Mouse (Mus musculus): ENCODE data around the gene Cct3. TPM values are rescaled to one million over a fixed set of nuclear protein-coding genes. Genes with fewer than 3 reads are reported as not detected.
A peak's percentile ranks its signal among the peaks of the same experiment; 100 is the strongest.
"Not testable (repeated sequence)": the region's sequence is repeated elsewhere in the genome, so short reads cannot be mapped to it uniquely, and the experiment has no call there.

Gene Cct3
- 179 TPM in 1 of 2 replicates, not detected in the other for polyA plus RNA-seq (2012; ENCODE audit: insufficient read depth, insufficient read length, low replicate concordance, missing spikeins)

DNA sequence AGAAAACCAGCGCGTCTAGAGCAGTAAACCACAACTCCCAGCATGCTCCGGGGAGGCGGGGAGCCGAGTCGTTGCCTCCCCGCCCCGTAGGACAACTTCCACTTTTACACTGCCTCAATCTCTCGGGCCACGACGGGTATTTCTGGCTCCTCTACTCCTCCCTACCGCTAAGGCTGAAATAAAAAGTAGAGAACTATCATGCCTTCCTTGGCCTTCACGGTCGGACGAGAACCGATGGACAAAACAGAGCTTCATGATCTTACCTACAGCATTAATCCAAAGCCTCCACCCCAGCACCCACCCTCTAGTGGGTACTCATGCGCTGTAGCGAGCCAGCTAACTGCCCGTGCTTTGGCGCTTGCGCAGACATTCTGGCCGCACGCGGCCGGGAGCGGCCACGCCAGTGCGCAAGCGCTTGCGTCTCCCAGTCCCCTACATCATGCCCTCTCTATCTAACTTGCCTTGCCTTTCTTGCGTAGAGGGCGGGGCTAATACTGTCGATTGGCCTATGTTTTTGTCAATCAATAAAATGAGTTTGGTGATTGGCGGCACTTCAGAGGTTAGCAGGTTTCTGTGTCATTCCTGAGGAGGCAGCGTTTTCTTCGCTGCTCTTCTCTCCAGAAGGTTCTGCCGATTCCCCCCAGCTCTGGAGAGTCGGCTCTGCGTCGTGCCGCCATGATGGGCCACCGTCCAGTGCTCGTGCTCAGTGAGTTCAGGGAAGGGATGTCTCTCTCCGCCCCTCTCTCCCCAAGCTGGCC, at the start of gene Cct3, which contains the start of gene Tsacc:
Gene Cct3, plus strand, starts transcription at position 556 of the 758 bp plus-strand sequence.
Gene Tsacc, minus strand, starts transcription at position 439 of the 758 bp plus-strand sequence.
- Histone ChIP-seq H3K27ac (ENCODE audit: insufficient read depth, low read depth, low read length) (peak within 1 kb of the TSS; percentile 93), H3K4me3 (ENCODE audit: insufficient read depth, low read depth, low read length) (peak within 1 kb of the TSS; percentile 88), H3K4me1 (ENCODE audit: control insufficient read depth, insufficient read depth, low read length) (peaks cover 2% of the 10 kb centered on the region; the same call in 1 of the 2 replicates)
- no peak for TF ChIP-seq CTCF (IDR thresholded peaks at IDR 0.05; ENCODE audit: insufficient read depth, low read depth, low read length)
- TF ChIP-seq POLR2A (IDR thresholded peaks at IDR 0.05; ENCODE audit: insufficient read depth, low read depth, low read length) = peak; percentile 55; the same call in 1 of the 2 replicates
- under 1% methylated on average over 44 of the region's 44 CpGs for WGBS

DNA sequence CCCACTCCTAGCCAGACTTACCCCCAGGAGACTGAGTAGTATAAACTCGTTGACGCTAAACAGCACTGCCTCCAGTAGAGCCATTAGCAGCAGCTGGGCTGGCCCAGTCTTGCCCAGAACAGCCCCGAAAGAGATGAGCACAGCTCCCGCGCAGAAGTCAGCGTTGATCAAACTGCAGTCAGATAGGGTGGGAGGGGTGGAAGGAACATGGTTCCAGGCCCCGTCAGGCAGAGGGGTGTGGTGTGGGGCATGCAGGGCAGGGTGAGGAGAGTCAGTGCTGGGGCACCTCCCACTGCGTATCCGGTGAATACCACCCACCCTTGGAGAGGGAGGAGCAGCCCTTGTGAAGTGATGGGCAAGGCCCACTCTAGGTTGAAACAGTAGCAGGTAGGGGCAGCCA, 49.2 kb upstream of the Cct3 start:
- 72% methylated on average over 9 of the region's 9 CpGs for WGBS
- Histone ChIP-seq H3K4me3 (ENCODE audit: insufficient read depth, low read depth, low read length) (no peak overlapping the region), H3K27ac (ENCODE audit: insufficient read depth, low read depth, low read length) (no peak overlapping the region), H3K4me1 (ENCODE audit: control insufficient read depth, insufficient read depth, low read length) (peaks cover 9% of the 10 kb centered on the region)
- TF ChIP-seq CTCF (IDR thresholded peaks at IDR 0.05; ENCODE audit: insufficient read depth, low read depth, low read length) (no peak), POLR2A (IDR thresholded peaks at IDR 0.05; ENCODE audit: insufficient read depth, low read depth, low read length) (no peak)

DNA sequence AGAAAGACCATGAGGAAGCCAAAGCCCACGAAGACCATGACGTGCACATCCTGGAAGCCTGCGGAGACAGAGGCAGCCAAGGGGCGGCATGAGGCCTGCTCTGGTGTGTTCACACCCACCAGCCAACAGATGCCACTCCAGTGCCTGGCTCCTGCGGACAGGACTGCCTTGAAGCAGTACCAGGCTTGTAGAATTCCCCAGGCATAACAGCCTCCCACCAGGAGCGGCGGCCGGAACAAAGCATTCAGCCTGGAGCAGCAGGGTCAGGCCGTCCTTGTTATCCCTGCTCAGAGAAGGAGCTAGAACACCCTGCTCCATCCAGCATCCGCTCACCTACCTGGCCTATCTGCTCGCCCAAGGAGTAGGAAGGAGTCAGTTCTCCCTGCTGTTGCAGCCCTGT, 48.5 kb upstream of the Cct3 start:
- no peak overlapping the region for H3K4me3 ChIP-seq (ENCODE audit: insufficient read depth, low read depth, low read length)
- H3K4me1 ChIP-seq (ENCODE audit: control insufficient read depth, insufficient read depth, low read length) = peaks cover 8% of the 10 kb centered on the region; the same call in 1 of the 2 replicates
- TF ChIP-seq CTCF (IDR thresholded peaks at IDR 0.05; ENCODE audit: insufficient read depth, low read depth, low read length) (no peak), POLR2A (IDR thresholded peaks at IDR 0.05; ENCODE audit: insufficient read depth, low read depth, low read length) (no peak)
- no peak overlapping the region for H3K27ac ChIP-seq (ENCODE audit: insufficient read depth, low read depth, low read length)
- 81% methylated on average over 11 of the region's 11 CpGs for WGBS

DNA sequence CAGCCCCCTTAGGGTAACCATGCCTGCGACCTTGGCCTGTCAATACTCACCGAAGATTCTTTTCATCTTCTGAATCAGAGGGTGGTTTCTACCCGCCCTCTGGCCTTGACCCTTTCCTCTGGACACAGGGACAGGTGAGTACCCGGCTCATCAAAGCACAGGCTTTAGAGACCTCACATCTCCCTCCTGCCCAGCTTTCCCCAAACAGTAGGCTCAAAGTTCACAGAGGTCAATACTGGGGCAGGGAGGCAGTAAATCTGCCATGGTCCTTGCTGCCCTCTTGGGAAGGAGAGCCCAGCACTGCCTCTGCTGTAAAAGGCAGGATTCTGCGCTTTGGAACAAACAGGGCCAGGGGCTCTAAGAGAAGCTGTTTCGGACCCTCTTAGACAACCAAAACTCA, 44.2 kb upstream of the Cct3 start:
- WGBS = 93% methylated on average over 6 of the region's 6 CpGs
- Histone ChIP-seq H3K27ac (ENCODE audit: insufficient read depth, low read depth, low read length) (no peak overlapping the region), H3K4me3 (ENCODE audit: insufficient read depth, low read depth, low read length) (no peak overlapping the region), H3K4me1 (ENCODE audit: control insufficient read depth, insufficient read depth, low read length) (peaks cover 7% of the 10 kb centered on the region; the same call in 1 of the 2 replicates)
- no peak for TF ChIP-seq POLR2A (IDR thresholded peaks at IDR 0.05; ENCODE audit: insufficient read depth, low read depth, low read length)
- TF ChIP-seq CTCF (IDR thresholded peaks at IDR 0.05; ENCODE audit: insufficient read depth, low read depth, low read length) = no peak

DNA sequence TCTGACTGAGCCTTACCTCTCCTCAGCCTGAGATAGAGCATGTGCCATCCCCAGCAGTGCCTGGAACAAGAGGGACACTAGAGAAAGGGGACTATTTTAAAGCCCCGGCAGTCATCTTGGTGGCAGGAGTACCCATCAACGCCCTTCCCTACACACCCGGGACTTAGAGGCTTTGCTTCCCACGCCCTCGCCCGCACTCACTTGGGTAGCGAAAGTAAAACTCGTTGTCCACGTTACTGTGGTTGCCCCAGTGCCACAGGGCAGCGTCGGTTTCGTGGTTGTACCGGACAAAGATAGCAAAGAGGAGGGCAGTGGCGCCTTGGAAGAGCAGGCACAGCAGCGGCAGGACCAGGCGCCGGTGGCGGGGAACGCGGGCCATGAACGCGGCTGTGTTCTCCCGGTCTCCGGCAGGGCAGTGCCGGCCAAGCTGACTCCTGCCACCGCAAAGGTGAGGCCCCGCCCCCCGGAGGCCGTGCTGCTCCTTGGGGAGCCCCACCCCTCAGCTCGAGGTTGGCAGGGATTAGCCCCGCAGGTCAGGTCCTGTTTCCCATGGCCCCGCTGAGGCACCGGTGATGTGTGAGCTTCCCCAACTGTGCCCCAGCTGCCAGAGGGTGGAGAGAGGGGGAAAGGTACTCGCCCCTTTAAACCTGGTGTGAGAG, 42.5 kb upstream of the Cct3 start, which contains the start of gene Rhbg:
Gene Rhbg, minus strand, starts transcription at position 442 of the 659 bp plus-strand sequence.
- TF ChIP-seq CTCF (IDR thresholded peaks at IDR 0.05; ENCODE audit: insufficient read depth, low read depth, low read length) (no peak), POLR2A (IDR thresholded peaks at IDR 0.05; ENCODE audit: insufficient read depth, low read depth, low read length) (no peak)
- Histone ChIP-seq H3K4me3 (ENCODE audit: insufficient read depth, low read depth, low read length) (peak within 1 kb of the TSS; percentile 49), H3K27ac (ENCODE audit: insufficient read depth, low read depth, low read length) (no peak within 1 kb of the TSS), H3K4me1 (ENCODE audit: control insufficient read depth, insufficient read depth, low read length) (peaks cover 7% of the 10 kb centered on the region; the same call in 1 of the 2 replicates)
- WGBS = 5% methylated on average over 34 of the region's 34 CpGs

DNA sequence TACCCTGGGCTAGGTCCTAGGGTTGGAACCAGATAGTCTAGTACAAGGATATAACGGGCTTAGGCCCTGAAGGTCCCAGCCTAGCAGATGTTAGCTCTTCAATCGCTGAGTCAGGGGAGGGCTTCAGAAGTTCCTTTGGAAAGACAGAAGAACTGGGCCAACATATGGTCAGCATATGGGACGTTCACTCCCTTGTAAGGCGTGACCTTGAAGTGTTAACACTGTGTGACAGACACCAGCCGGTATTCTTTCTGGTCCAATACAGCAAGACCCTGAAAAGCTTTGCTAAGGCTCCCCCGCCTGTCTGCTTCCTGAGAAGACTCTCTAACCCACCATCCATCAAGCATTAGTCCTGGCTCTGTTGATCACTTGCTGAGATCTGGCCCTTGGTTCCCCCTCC, 41.0 kb upstream of the Cct3 start:
- no peak overlapping the region for H3K4me3 ChIP-seq (ENCODE audit: insufficient read depth, low read depth, low read length)
- 94% methylated on average over 6 of the region's 6 CpGs for WGBS
- H3K4me1 ChIP-seq (ENCODE audit: control insufficient read depth, insufficient read depth, low read length) = peaks cover 7% of the 10 kb centered on the region; the same call in 1 of the 2 replicates
- TF ChIP-seq POLR2A (IDR thresholded peaks at IDR 0.05; ENCODE audit: insufficient read depth, low read depth, low read length) (no peak), CTCF (IDR thresholded peaks at IDR 0.05; ENCODE audit: insufficient read depth, low read depth, low read length) (no peak)
- H3K27ac ChIP-seq (ENCODE audit: insufficient read depth, low read depth, low read length) = no peak overlapping the region

DNA sequence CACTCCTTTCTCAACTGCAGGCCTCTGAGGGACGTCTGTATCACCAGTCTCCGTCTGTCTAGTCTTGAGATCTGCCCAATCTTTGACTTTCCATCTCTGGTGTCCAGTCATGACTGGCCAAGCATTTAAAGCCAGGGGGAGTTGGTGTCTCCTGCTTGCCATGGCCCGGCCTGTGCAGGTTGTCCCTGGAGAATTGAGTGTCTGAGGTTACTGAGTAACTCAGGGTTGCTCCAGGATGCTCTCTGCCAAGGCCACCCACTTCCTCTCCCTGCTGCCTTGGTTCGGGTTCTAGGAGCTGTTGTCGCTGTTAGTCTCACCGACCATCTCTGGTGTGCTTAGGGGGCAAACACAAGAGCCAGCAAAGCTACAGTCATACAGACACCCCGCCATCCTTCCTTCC, 40.5 kb upstream of the Cct3 start:
- TF ChIP-seq CTCF (IDR thresholded peaks at IDR 0.05; ENCODE audit: insufficient read depth, low read depth, low read length) (no peak), POLR2A (IDR thresholded peaks at IDR 0.05; ENCODE audit: insufficient read depth, low read depth, low read length) (no peak)

DNA sequence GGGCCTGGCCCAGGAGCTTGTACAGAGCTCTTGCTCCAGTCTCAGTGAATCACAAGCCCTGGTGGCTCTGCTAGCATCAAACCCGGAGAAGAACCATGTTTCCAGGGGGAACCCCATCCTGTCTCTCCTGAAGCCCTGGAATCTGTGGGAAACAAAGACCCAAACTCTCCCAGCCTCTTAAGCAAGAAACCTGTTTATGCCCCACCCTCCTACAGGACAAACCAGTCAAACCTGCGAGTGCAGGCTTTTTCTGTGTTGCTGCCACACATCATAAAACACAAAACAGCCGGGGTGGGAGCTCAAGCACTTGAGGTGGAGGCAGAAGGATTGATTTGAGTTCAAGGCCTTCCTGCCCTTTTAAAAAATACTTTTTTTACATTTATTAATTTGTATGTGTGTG, 34.6 kb upstream of the Cct3 start:
- 83% methylated on average over 3 of the region's 3 CpGs for WGBS
- TF ChIP-seq POLR2A (IDR thresholded peaks at IDR 0.05; ENCODE audit: insufficient read depth, low read depth, low read length) = no peak
- no peaks in the 10 kb centered on the region for H3K4me1 ChIP-seq (ENCODE audit: control insufficient read depth, insufficient read depth, low read length)
- no peak overlapping the region for H3K27ac ChIP-seq (ENCODE audit: insufficient read depth, low read depth, low read length)
- H3K4me3 ChIP-seq (ENCODE audit: insufficient read depth, low read depth, low read length) = no peak overlapping the region

More for the DNA sequence above, 40.5 kb upstream of the Cct3 start:
- no peak overlapping the region for H3K4me3 ChIP-seq (ENCODE audit: insufficient read depth, low read depth, low read length)
- H3K4me1 ChIP-seq (ENCODE audit: control insufficient read depth, insufficient read depth, low read length) = peaks cover 7% of the 10 kb centered on the region; the same call in 1 of the 2 replicates
- no peak overlapping the region for H3K27ac ChIP-seq (ENCODE audit: insufficient read depth, low read depth, low read length)
- WGBS = 92% methylated on average over 7 of the region's 7 CpGs

DNA sequence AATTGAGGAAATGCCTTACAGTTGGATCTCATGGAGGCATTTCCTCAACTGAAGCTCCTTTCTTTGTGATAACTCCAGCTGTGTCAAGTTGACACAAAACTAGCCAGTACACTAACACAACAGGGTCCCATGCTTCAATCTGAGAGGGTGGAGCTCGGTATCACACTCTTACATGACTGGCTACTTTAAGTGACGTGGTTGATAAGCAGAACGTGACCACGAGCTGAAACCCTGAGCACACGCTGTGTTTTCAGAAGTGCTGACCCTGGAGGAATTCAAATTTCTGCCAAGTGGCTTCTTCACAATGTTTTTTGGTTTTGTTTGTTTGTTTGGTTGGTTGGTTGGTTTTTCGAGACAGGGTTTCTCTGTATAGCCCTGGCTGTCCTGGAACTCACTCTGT, 28.9 kb upstream of the Cct3 start:
- 84% methylated on average over 6 of the region's 6 CpGs for WGBS

More for the DNA sequence above, 28.9 kb upstream of the Cct3 start:
- H3K27ac ChIP-seq (ENCODE audit: insufficient read depth, low read depth, low read length); H3K4me3 ChIP-seq (ENCODE audit: insufficient read depth, low read depth, low read length); H3K4me1 ChIP-seq (ENCODE audit: control insufficient read depth, insufficient read depth, low read length): not testable (repeated sequence)
